Mouse (Mus musculus) neural tube, embryonic 15.5 days (tissue): Measurements from ENCODE around the gene Lrwd1. TPM values are rescaled to one million over a fixed set of nuclear protein-coding genes. Genes with fewer than 3 reads are reported as not detected.

ENCODE experiments used
- ATAC-seq: fragments of 200-750 bp; cut with Nextera tagmentation; 2 replicates; pipeline ENCODE4 v1.8.0; 2017; ENCODE audit warnings: mild to moderate bottlenecking, moderate TSS enrichment, moderate library complexity; ENCODE audit not compliant: low FRiP score
- H3K27ac ChIP-seq: fragments of 300-500 bp; sonication (generic); replicated peaks from 2 replicates; pipeline ENCODE4 v1.5.1; 2015; ENCODE audit warnings: mild to moderate bottlenecking, inconsistent platforms
- H3K27me3 ChIP-seq: fragments of 300-500 bp; sonication (generic); replicated peaks from 2 replicates; pipeline ENCODE4 v1.6.1; 2015; ENCODE audit warnings: inconsistent platforms
- H3K36me3 ChIP-seq: fragments of 300-500 bp; sonication (generic); 2 replicates; pipeline ENCODE4 v1.6.1; 2015; ENCODE audit warnings: inconsistent platforms
- H3K4me1 ChIP-seq: fragments of 300-500 bp; sonication (generic); 2 replicates; pipeline ENCODE4 v1.6.1; 2015; ENCODE audit warnings: inconsistent platforms
- H3K4me2 ChIP-seq: fragments of 300-500 bp; sonication (generic); 2 replicates; pipeline ENCODE4 v1.6.1; 2015; ENCODE audit warnings: inconsistent platforms, mild to moderate bottlenecking, moderate library complexity
- H3K4me3 ChIP-seq: fragments of 300-500 bp; sonication (generic); replicated peaks from 2 replicates; pipeline ENCODE4 v1.5.1; 2015; ENCODE audit warnings: mild to moderate bottlenecking, inconsistent platforms
- H3K9ac ChIP-seq: fragments of 300-500 bp; sonication (generic); replicated peaks from 2 replicates; pipeline ENCODE4 v1.6.1; 2015; ENCODE audit warnings: mild to moderate bottlenecking, inconsistent platforms
- H3K9me3 ChIP-seq: fragments of 300-500 bp; sonication (generic); replicated peaks from 2 replicates; pipeline ENCODE4 v1.6.1; 2016; ENCODE audit warnings: inconsistent platforms
- WGBS: fragments of 180-500 bp; shearing (Covaris S2); methylation state at CpG from one replicate; pipeline ENCODE4 v1.1.7; 2015; ENCODE audit warnings: mixed read lengths; 5-methylcytosine and 5-hydroxymethylcytosine counted together
- polyA plus RNA-seq: library from polyadenylated mRNA; unstranded; fragments of >200 nt; fragmentation: Nextera tagmentation; extraction: Ambion mirVana; gene quantifications from 2 replicates; pipeline ENCODE4 v1.2.1, GENCODE M21; 2015

Gene Lrwd1
- 22.7 and 29.4 TPM in 2 replicates for polyA plus RNA-seq

DNA sequence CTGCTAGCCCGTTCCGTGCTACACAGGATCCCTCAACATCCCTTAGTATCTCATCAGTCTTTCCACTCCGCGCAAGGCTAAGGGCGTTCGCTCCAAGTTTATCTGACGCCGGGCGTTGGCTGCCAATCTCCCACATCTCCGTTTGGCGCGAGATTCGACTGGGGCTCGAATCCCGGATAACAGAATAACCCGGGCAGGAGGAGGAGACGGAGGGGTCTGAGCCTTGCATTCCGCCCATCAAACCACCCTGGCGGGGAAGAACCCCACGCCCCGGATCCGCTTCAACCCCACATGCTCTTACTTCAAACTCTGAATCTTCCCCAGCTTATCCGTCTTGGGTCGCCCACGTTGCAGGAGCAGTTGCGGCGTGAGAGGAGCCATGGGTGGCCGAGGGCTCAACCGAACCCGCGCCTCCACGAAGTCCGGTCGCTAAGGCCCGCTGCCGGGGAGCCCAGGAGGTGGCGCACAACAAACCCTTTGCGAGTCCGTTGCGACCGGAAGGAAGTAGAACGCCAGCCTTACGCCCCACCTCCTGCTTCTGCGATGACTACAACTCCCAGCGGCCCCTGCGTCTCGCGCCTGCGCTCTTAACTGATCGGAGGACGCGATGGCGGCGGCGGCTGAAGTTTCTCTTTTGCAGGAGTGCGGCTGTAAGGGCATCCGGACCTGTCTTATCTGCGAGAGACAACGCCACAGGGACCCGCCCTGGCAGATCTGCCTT lies at the start of gene Lrwd1, which contains the start of gene Alkbh4:
Gene Lrwd1, minus strand, starts transcription at position 504 of the 721 bp plus-strand sequence.
Gene Alkbh4, plus strand, starts transcription at position 576 of the 721 bp plus-strand sequence.
- Histone ChIP-seq H3K36me3 (peaks cover 34% of the 10 kb centered on the region), H3K9ac (peak within 1 kb of the TSS; percentile 76), H3K27me3 (no peaks in the 10 kb centered on the region), H3K27ac (peak within 1 kb of the TSS; percentile 67), H3K4me3 (peak within 1 kb of the TSS; percentile 83), H3K9me3 (no peaks in the 10 kb centered on the region), H3K4me2 (peak within 1 kb of the TSS; percentile 80), H3K4me1 (peaks cover 34% of the 10 kb centered on the region)
- under 1% methylated on average over 60 of the region's 60 CpGs for WGBS
- ATAC-seq: peak; percentile 95

DNA sequence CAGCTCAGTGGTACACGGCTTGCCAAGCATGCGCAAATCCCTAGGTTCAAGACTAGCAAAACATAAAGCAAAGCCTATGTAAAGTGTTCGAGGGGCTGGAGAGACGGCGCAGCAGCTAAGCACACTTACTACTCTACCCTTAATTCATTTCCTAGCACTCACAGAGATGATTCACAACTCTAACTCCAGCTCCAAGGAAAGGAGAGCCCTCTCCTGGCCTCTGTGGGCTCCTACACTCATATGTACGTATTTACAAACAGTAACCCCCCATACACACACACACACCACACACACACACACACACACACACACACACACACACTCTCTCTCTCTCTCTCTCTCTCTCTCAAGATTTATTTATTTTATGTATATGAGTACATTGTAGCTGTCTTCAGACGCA lies 47.9 kb upstream of the Lrwd1 start:
- WGBS: 92% methylated on average over 7 of the region's 7 CpGs
- no peak for ATAC-seq
- Histone ChIP-seq H3K36me3 (peaks cover 68% of the 10 kb centered on the region), H3K4me3 (no peak overlapping the region), H3K9me3 (no peaks in the 10 kb centered on the region), H3K4me1 (no peaks in the 10 kb centered on the region), H3K4me2 (no peak overlapping the region), H3K27me3 (no peaks in the 10 kb centered on the region), H3K27ac (no peak overlapping the region), H3K9ac (no peak overlapping the region)

DNA sequence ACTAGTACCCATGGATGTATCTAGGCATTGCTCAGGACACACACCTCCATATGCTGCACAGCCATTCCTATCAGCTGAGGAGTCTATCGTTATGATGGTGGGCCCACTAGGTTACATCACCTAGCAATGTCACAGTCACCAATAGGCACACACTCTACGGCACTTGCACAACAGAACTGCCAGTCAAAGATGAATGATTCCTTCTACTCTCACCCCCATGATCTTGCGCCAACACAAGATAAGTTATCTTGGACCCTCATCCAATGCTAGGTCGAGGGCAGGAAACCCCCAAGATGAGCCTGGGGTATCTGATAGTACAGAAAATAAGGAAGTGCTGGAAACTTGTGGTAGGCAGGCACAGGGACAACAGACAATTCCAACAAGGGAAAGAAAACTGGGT lies 47.0 kb upstream of the Lrwd1 start:
- Histone ChIP-seq H3K9me3 (no peaks in the 10 kb centered on the region), H3K27me3 (no peaks in the 10 kb centered on the region), H3K4me3 (no peak overlapping the region), H3K4me1 (no peaks in the 10 kb centered on the region), H3K9ac (no peak overlapping the region), H3K36me3 (peaks cover 66% of the 10 kb centered on the region), H3K27ac (no peak overlapping the region), H3K4me2 (no peak overlapping the region)
- no peak for ATAC-seq
- 99% methylated on average over 4 of the region's 4 CpGs for WGBS

DNA sequence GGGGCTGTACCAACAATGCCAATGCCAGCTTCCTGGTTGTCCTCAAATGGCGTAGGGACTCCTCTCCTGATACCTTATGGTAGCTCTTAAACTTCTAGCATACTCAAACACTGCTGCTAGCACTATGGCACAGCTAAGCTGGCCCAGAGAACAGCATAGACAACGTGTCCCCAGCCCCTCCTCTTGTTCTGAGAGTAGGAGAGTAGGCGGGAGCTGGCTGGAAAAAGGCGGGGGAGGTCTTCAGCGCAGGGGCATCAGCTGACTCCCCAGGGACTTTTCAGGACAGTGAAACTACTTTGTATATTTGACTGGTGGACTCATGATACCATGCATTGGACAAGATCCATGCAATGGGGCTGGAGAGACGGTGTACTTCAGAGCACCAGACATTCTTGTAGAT lies 46.2 kb upstream of the Lrwd1 start:
- WGBS: 90% methylated on average over 6 of the region's 6 CpGs
- Histone ChIP-seq H3K9me3 (no peaks in the 10 kb centered on the region), H3K4me3 (no peak overlapping the region), H3K27me3 (no peaks in the 10 kb centered on the region), H3K4me1 (no peaks in the 10 kb centered on the region), H3K9ac (no peak overlapping the region), H3K4me2 (no peak overlapping the region), H3K27ac (no peak overlapping the region), H3K36me3 (peaks cover 69% of the 10 kb centered on the region)
- no peak for ATAC-seq

DNA sequence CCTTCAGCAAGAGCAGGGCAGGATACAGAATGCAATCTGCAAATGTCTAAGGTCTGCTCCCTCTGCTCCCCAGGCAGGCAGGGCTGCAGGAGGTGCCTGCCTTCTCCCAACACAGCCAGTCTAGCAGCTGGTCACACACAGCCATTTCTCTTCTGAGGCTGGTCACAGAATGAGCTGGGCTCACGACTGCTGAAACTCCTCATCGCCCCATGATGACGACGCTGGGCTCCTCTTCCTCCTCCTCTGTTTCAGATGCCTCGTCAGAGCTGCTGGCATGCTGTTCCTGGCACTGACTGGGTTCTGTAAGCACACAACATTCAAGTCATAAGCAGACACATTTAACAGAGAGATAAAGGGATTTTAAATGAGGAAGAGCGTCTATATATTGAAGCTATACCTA lies 45.3 kb upstream of the Lrwd1 start:
- Histone ChIP-seq H3K27me3 (no peaks in the 10 kb centered on the region), H3K4me3 (no peak overlapping the region), H3K9ac (no peak overlapping the region), H3K27ac (no peak overlapping the region), H3K4me1 (no peaks in the 10 kb centered on the region), H3K9me3 (no peaks in the 10 kb centered on the region), H3K36me3 (peaks cover 66% of the 10 kb centered on the region), H3K4me2 (no peak overlapping the region)
- ATAC-seq: no peak
- 85% methylated on average over 6 of the region's 6 CpGs for WGBS

DNA sequence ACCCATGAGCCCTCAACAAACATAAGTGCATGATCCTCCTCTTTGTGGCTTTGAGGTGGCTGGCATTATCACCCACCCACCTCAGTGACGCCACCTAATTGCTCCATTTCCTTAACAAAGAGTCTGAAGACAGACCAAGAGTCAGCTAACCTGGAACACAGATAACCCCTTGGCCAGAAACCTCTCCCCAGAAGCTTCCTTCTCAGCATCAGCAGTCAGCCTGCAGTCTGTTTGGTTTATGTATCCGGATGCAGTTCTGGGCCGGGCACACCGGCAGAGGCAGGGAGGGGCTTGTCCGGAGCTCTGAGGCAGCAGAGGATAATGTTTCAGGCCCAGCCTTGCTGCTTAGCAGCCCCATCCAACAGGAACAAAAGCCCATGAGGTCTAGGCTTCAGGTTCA lies 43.7 kb upstream of the Lrwd1 start:
- no peak for ATAC-seq
- peaks cover 59% of the 10 kb centered on the region for H3K36me3 ChIP-seq

DNA sequence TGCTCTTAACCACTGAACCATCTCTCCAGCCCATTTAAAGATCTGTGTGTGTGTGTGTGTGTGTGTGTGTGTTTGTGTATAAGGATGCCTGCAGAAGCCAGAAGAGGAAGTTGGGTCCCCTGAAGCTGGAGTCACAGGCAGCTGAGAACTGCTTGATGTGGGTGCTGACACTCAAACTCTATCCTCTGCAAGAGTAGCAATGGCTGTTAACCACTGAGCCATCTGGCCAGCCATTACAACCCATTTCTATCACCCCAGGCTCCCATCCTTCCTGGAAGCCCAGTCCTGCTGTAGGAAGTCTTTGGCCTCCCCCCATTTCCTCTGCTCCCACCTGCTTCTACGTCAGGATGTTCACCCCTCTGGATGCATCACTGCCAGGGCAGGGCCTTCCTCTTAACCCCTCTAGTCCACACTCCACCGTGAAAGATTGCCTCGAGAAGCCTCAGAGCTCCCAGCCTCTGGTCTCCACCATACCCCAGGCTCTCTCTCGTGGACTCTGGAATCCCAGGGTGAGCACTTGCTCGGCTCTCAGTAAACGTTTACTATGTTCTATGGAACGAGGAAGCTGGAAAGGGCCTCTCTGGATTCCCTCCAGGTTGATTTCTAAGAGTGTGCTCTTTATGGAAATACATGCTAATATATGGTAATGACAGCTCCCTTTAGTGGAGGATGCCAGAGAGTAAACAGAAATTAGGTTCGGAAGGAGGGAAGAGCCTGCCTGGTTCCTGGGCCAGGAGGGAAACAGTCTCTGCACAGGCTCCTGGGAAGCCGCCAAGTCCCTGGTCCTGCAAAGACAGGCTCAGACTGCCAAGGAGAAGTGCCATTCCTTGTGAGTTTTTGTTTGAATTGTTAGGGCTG lies 38.0 kb upstream of the Lrwd1 start:
- no peak overlapping the region for H3K4me2 ChIP-seq
- H3K4me3 ChIP-seq: no peak overlapping the region
- no peaks in the 10 kb centered on the region for H3K27me3 ChIP-seq
- H3K9me3 ChIP-seq: no peaks in the 10 kb centered on the region
- H3K9ac ChIP-seq: no peak overlapping the region
- H3K36me3 ChIP-seq: peaks cover 14% of the 10 kb centered on the region
- WGBS: 32% methylated on average over 9 of the region's 9 CpGs
- H3K27ac ChIP-seq: peak overlapping the region; percentile 56; the same call in 1 of the 2 replicates
- no peak for ATAC-seq
- peaks cover 26% of the 10 kb centered on the region for H3K4me1 ChIP-seq

More for the DNA sequence above, 43.7 kb upstream of the Lrwd1 start:
- Histone ChIP-seq H3K27me3 (no peaks in the 10 kb centered on the region), H3K27ac (no peak overlapping the region), H3K9ac (no peak overlapping the region), H3K9me3 (no peaks in the 10 kb centered on the region), H3K4me2 (no peak overlapping the region), H3K4me1 (no peaks in the 10 kb centered on the region), H3K4me3 (no peak overlapping the region)
- WGBS: 78% methylated on average over 5 of the region's 5 CpGs

DNA sequence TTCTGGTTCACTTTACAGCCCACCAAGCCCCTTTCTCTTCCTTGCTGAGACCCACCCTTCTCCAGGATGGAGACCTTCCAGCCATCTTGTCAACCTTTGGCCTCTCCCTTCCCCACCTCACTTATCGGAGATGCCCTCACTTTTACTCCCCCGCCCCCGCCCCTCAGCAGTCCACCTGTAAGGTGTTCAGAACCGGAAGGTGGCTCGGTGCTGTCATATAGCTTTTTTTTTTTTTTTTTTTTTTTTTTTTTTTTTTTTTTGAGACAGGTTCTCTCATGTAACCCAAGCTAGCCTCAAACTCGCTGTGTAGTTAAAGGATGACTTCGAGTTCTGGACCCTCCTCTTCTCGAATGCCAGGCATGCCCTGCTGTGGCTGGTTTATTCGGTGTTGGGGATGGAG lies 37.1 kb upstream of the Lrwd1 start:
- Histone ChIP-seq H3K4me2 (no peak overlapping the region), H3K9me3 (no peaks in the 10 kb centered on the region), H3K9ac (no peak overlapping the region), H3K27ac (no peak overlapping the region), H3K4me1 (peaks cover 28% of the 10 kb centered on the region), H3K36me3 (peaks cover 12% of the 10 kb centered on the region), H3K27me3 (no peaks in the 10 kb centered on the region), H3K4me3 (no peak overlapping the region)
- ATAC-seq: no peak
- WGBS: 86% methylated on average over 9 of the region's 9 CpGs

DNA sequence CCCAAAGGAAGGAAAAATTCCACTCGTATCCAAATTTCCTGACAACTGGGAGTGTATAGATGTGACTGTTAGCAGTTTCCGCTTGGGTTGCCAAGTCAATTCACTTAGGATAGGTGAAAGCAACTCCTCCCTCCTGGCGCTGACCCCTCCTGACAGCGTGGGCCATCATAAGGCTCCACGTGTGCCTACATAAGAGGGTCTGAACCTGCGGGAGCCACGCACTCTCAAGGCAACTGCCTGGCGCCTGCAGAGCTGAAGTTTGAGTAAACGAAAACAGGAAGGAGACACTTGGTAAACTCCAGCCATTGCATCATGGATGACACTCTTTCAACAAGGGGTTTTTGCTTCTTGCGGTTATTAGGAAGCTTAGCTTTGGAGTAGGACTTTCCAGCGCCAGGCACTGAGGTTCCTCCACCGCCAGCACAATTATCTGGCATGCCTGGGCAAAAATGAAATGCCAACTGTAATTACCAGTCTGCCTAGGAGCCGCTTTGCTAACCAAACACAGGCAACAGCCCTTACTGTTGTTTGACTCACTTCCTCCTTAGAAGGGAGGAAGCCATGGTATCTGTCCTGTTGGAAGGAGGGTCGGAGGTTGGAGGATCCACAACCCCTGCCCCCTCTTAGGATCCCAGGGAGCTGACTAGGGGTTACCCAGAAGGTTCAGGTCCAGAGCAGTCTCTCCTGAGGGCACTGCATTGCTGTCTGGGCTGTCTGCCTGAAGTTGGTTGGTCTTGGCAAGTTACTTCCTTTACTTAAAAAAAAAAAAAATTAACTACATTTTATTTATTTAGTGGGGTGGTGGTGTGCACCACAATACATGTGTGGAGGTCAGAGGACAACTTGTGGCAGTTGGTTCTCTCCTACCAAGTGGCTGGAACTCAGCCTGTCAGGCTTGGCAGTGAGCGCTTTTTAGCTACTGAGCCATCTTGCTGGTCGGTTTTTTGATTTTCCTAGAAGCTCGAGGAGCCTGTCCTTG lies 35.8 kb upstream of the Lrwd1 start:
- Histone ChIP-seq H3K9ac (peak overlapping the region; percentile 77), H3K36me3 (peaks cover 12% of the 10 kb centered on the region), H3K4me2 (peak overlapping the region; percentile 91), H3K27me3 (no peaks in the 10 kb centered on the region), H3K9me3 (no peaks in the 10 kb centered on the region), H3K4me3 (peak overlapping the region; percentile 62), H3K4me1 (peaks cover 28% of the 10 kb centered on the region), H3K27ac (peak overlapping the region; percentile 89)
- 31% methylated on average over 17 of the region's 17 CpGs for WGBS
- no peak for ATAC-seq

DNA sequence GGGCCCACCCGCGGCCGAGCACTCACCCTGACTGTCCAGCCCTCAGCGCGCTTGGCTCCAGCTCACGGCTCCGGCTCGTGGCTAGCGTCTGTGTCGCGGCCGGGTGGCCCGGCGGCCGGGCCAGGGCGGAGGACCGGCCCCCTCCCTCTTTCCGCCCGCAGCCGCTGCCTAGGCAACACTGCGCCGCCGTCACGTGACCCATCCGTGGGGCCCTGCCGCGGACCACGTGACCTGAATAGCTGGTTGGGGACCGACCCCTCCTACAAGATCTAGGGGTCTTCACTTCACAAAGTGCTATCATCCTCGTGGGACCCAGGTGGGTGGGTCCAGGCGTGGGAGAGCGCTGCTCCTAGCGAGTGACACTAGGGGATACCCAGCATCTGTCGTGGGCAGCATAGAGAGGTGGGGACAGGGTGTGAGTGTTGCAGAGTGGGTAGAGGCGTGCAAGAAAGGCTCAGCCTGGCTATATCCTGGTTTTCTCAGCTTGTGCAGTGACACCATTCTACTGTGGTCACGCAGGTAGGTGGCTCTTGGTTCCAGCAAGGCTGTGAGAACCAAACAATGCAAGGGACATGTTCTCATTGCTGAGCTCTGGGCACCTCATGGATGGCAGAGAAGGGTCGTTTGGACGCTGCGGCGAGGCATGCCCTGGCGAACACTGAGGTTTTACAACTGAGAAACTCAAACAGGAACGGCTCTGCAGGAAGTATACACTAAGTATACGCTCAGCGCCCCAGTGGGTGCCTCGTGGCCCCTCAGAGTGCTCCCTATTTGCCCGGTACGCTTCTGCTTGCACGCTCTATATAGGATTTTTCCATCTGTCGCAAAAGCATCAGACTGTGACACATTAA lies 34.9 kb upstream of the Lrwd1 start, which contains the start of gene Orai2:
Gene Orai2, minus strand, starts transcription at position 202 of the 851 bp plus-strand sequence.
- peak; percentile 90 for ATAC-seq
- H3K4me2 ChIP-seq: peak within 1 kb of the TSS; percentile 91

More for the DNA sequence above, 34.9 kb upstream of the Lrwd1 start, which contains the start of gene Orai2:
- Histone ChIP-seq H3K27ac (peak within 1 kb of the TSS; percentile 89), H3K4me3 (peak within 1 kb of the TSS; percentile 62), H3K9me3 (no peaks in the 10 kb centered on the region), H3K36me3 (peaks cover 12% of the 10 kb centered on the region), H3K9ac (peak within 1 kb of the TSS; percentile 77), H3K27me3 (no peaks in the 10 kb centered on the region), H3K4me1 (peaks cover 36% of the 10 kb centered on the region)
- WGBS: 3% methylated on average over 41 of the region's 49 CpGs
